Mouse (Mus musculus): ENCODE data around the gene Il17rd. TPM values are rescaled to one million over a fixed set of nuclear protein-coding genes. Genes with fewer than 3 reads are reported as not detected.

Gene Il17rd
- total and polyA plus RNA-seq, 3 experiments, result 0.04 TPM; not detected in 2

DNA sequence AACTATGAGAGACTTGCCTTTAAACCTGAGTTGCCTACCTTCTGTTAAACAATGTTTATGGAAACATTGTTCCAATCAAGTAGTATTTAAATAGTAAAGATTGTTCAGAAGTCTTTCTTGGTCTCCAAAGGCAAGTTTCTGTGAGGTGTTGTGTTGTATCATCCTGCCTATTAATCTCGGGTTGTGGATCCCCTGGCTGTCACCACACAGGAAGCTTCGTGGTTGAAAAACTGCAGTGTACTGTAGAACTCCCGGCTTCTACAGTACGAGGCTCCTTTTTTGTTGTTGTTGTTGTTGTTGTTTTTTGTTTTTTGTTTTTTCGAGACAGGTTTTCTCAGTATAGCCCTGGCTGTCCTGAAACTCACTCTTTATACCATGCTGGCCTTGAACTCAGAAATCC lies 46.7 kb downstream of the Il17rd start:
- no peak for TF ChIP-seq GABPA (IDR thresholded peaks at IDR 0.05; ENCODE audit: low read depth, low read length)
- no peak for TF ChIP-seq NELFE (IDR thresholded peaks at IDR 0.05; ENCODE audit: low read depth, low read length)
- no peak for TF ChIP-seq POLR2AphosphoS2 (IDR thresholded peaks at IDR 0.05; ENCODE audit: low read length)
- TF ChIP-seq RAD21 (IDR thresholded peaks at IDR 0.05; ENCODE audit: low read depth, low read length), result no peak
- H3K9ac ChIP-seq (ENCODE audit: control insufficient read depth, low read depth, low read length, poor library complexity, severe bottlenecking), result no peak overlapping the region
- H3K36me3 ChIP-seq (ENCODE audit: control insufficient read depth in 1 of 2, insufficient read depth in 2 of 2, low read length in 2 of 2), result no peaks in the 10 kb centered on the region
- H3K27me3 ChIP-seq (ENCODE audit: control insufficient read depth in 1 of 2, insufficient read depth in 2 of 2, low read length in 2 of 2), result peaks cover 6 to 7% of the 10 kb centered on the region in 2 experiments
- no peak overlapping the region for H3K4me3 ChIP-seq (ENCODE audit: control insufficient read depth in 1 of 2, insufficient read depth in 1 of 2, low read depth in 2 of 2, low read length in 2 of 2)
- H3K79me2 ChIP-seq (ENCODE audit: control insufficient read depth, insufficient read depth, low read length, poor library complexity), result no peaks in the 10 kb centered on the region
- H3K9me3 ChIP-seq (replicated peaks; ENCODE audit: insufficient read depth, low read length), result no peaks in the 10 kb centered on the region
- H3K27ac ChIP-seq (ENCODE audit: control insufficient read depth, low read depth, low read length), result no peak overlapping the region
- no peak for DNase-seq (ENCODE audit: low read depth, low spot score)
- no peaks in the 10 kb centered on the region for H3K4me1 ChIP-seq (ENCODE audit: control insufficient read depth in 1 of 2, insufficient read depth in 2 of 2, low read length in 2 of 2)

DNA sequence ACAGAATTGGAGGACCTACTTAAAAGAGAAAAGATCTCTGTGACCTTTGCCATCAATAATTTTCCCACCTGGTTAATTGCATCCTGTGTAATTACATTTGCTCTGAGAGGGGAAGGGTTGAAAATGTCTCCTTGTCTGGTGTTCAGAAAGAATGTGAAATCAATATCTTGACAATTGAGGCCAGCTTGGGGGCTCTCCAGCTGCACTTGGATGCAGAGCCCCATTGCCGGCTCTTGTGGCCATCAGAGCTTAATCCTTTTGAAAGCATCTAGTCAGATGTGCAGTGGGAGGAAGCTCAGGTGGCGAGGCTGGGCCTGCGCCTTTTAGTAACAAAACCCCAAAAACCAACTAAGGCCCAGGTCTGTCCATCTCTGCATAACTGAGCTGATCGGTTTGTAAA lies 47.3 kb downstream of the Il17rd start:
- H3K4me3 ChIP-seq (ENCODE audit: control insufficient read depth in 1 of 2, insufficient read depth in 1 of 2, low read depth in 2 of 2, low read length in 2 of 2), result no peak overlapping the region
- H3K9ac ChIP-seq (ENCODE audit: control insufficient read depth, low read depth, low read length, poor library complexity, severe bottlenecking), result no peak overlapping the region
- H3K27ac ChIP-seq (ENCODE audit: control insufficient read depth, low read depth, low read length), result no peak overlapping the region
- DNase-seq (ENCODE audit: low read depth, low spot score), result no peak
- H3K79me2 ChIP-seq (ENCODE audit: control insufficient read depth, insufficient read depth, low read length, poor library complexity), result no peaks in the 10 kb centered on the region
- no peaks in the 10 kb centered on the region for H3K4me1 ChIP-seq (ENCODE audit: control insufficient read depth in 1 of 2, insufficient read depth in 2 of 2, low read length in 2 of 2)
- no peaks in the 10 kb centered on the region for H3K9me3 ChIP-seq (replicated peaks; ENCODE audit: insufficient read depth, low read length)
- no peaks in the 10 kb centered on the region for H3K36me3 ChIP-seq (ENCODE audit: control insufficient read depth in 1 of 2, insufficient read depth in 2 of 2, low read length in 2 of 2)
- peaks cover 4 to 7% of the 10 kb centered on the region in 2 experiments for H3K27me3 ChIP-seq (ENCODE audit: control insufficient read depth in 1 of 2, insufficient read depth in 2 of 2, low read length in 2 of 2)
- no peak for TF ChIP-seq POLR2AphosphoS5 (IDR thresholded peaks at IDR 0.05; ENCODE audit: borderline replicate concordance, low read depth, low read length)
- TF ChIP-seq GATA1 (IDR thresholded peaks at IDR 0.05; ENCODE audit: low read depth, low read length), result no peak
- no peak for TF ChIP-seq ETS1 (IDR thresholded peaks at IDR 0.05; ENCODE audit: low read depth, low read length)
- TF ChIP-seq GABPA (IDR thresholded peaks at IDR 0.05; ENCODE audit: low read depth, low read length), result no peak
- no peak for TF ChIP-seq EP300 (IDR thresholded peaks at IDR 0.05; ENCODE audit: low read depth in 1 of 2, low read length in 2 of 2)
- TF ChIP-seq NELFE (IDR thresholded peaks at IDR 0.05; ENCODE audit: low read depth, low read length), result no peak
- TF ChIP-seq TBP (IDR thresholded peaks at IDR 0.05; ENCODE audit: low read depth, low read length), result no peak
- no peak for TF ChIP-seq ELF1 (IDR thresholded peaks at IDR 0.05; ENCODE audit: low read depth, low read length)
- no peak for TF ChIP-seq POLR2AphosphoS2 (IDR thresholded peaks at IDR 0.05; ENCODE audit: low read length)

DNA sequence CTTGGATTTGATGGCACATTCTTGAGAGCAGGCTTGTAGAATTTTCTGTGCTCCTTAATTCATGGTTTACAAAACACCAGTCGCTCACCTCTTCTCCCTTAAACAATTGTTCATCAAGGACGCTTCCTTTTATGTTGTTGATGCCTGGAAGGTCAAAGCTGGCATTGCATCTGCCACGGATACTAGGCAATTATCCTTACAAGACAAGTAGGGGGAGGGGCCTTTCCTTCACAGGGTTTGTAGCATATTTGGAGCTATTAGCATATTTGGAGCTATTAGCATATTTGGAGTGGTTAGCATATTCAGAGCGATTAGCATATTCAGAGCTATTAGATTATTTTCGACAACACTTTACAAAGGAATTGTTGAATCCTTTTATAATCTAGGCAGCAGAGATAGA lies 55.5 kb downstream of the Il17rd start:
- Histone ChIP-seq H3K27ac (ENCODE audit: control insufficient read depth, low read depth, low read length) (no peak overlapping the region), H3K79me2 (ENCODE audit: control insufficient read depth, insufficient read depth, low read length, poor library complexity) (no peaks in the 10 kb centered on the region), H3K27me3 (ENCODE audit: control insufficient read depth in 1 of 2, insufficient read depth in 2 of 2, low read length in 2 of 2) (peaks cover 0 to 3% of the 10 kb centered on the region in 2 experiments; a peak in 2 of 4 replicates), H3K36me3 (ENCODE audit: control insufficient read depth in 1 of 2, insufficient read depth in 2 of 2, low read length in 2 of 2) (no peaks in the 10 kb centered on the region), H3K9ac (ENCODE audit: control insufficient read depth, low read depth, low read length, poor library complexity, severe bottlenecking) (no peak overlapping the region), H3K4me3 (ENCODE audit: control insufficient read depth in 1 of 2, insufficient read depth in 1 of 2, low read depth in 2 of 2, low read length in 2 of 2) (no peak overlapping the region), H3K4me1 (ENCODE audit: control insufficient read depth in 1 of 2, insufficient read depth in 2 of 2, low read length in 2 of 2) (no peaks in the 10 kb centered on the region), H3K9me3 (replicated peaks; ENCODE audit: insufficient read depth, low read length) (no peaks in the 10 kb centered on the region)
- TF ChIP-seq MAZ (IDR thresholded peaks at IDR 0.05; ENCODE audit: low read depth, low read length), result no peak
- no peak for TF ChIP-seq MAX (IDR thresholded peaks at IDR 0.05; ENCODE audit: low read length)
- TF ChIP-seq GABPA (IDR thresholded peaks at IDR 0.05; ENCODE audit: low read depth, low read length), result no peak
- no peak for TF ChIP-seq TCF12 (IDR thresholded peaks at IDR 0.05; ENCODE audit: low read depth, low read length)
- TF ChIP-seq SMC3 (IDR thresholded peaks at IDR 0.05; ENCODE audit: low read depth, low read length), result no peak
- no peak for TF ChIP-seq ZNF384 (IDR thresholded peaks at IDR 0.05; ENCODE audit: low read depth, low read length)
- no peak for TF ChIP-seq TAL1 (IDR thresholded peaks at IDR 0.05; ENCODE audit: low read length)
- TF ChIP-seq POLR2AphosphoS5 (IDR thresholded peaks at IDR 0.05; ENCODE audit: borderline replicate concordance, low read depth, low read length), result no peak
- TF ChIP-seq MAFK (IDR thresholded peaks at IDR 0.05; ENCODE audit: borderline replicate concordance, low read depth, low read length), result no peak
- TF ChIP-seq SIN3A (IDR thresholded peaks at IDR 0.05; ENCODE audit: low read length), result no peak
- no peak for TF ChIP-seq MEF2A (IDR thresholded peaks at IDR 0.05; ENCODE audit: extremely low read depth, insufficient replicate concordance, low read depth, low read length, poor library complexity, severe bottlenecking)
- no peak for TF ChIP-seq UBTF (IDR thresholded peaks at IDR 0.05; ENCODE audit: borderline replicate concordance, insufficient read depth, low read depth, low read length)
- DNase-seq (ENCODE audit: low read depth, low spot score), result no peak
